Mouse (Mus musculus) midbrain, embryonic 15.5 days (tissue): ENCODE measurements at regions not wholly inside any gene's neighbourhood (a gene's known extent, or its start where the extent isn't known, plus 50 kb on each side); places are given as distances from the start of the nearest gene placed in this dataset.
"Not testable (repeated sequence)": the region's sequence is repeated elsewhere in the genome, so short reads cannot be mapped to it uniquely, and the experiment has no call there.

Source experiments
- ATAC-seq: fragments of 200-750 bp; cut with Nextera tagmentation; replicated peaks from 2 replicates; pipeline ENCODE4 v1.8.0; 2017; ENCODE audit warnings: moderate TSS enrichment
- H3K27ac ChIP-seq: fragments of 300-500 bp; sonication (generic); 2 replicates; pipeline ENCODE4 v1.5.1; 2015; ENCODE audit warnings: mild to moderate bottlenecking, inconsistent platforms
- H3K27me3 ChIP-seq: fragments of 300-500 bp; sonication (generic); replicated peaks from 2 replicates; pipeline ENCODE4 v1.6.1; 2015; ENCODE audit warnings: inconsistent platforms
- H3K36me3 ChIP-seq: fragments of 300-500 bp; sonication (generic); replicated peaks from 2 replicates; pipeline ENCODE4 v1.6.1; 2015; ENCODE audit warnings: inconsistent platforms
- H3K4me1 ChIP-seq: fragments of 300-500 bp; sonication (generic); 2 replicates; pipeline ENCODE4 v1.6.1; 2015; ENCODE audit warnings: inconsistent platforms
- H3K4me2 ChIP-seq: fragments of 300-500 bp; sonication (generic); 2 replicates; pipeline ENCODE4 v1.6.1; 2015; ENCODE audit warnings: inconsistent platforms, mild to moderate bottlenecking, moderate library complexity
- H3K4me3 ChIP-seq: fragments of 300-500 bp; sonication (generic); 2 replicates; pipeline ENCODE4 v1.5.1; 2015; ENCODE audit warnings: mild to moderate bottlenecking, inconsistent platforms
- H3K9ac ChIP-seq: fragments of 300-500 bp; sonication (generic); 2 replicates; pipeline ENCODE4 v1.6.1; 2015; ENCODE audit warnings: mild to moderate bottlenecking, inconsistent platforms
- H3K9me3 ChIP-seq: fragments of 300-500 bp; sonication (generic); 2 replicates; pipeline ENCODE4 v1.6.1; 2016; ENCODE audit warnings: inconsistent platforms
- WGBS: fragments of 180-500 bp; shearing (Covaris S2); methylation state at CpG from one replicate; pipeline ENCODE4 v1.1.7; 2015; ENCODE audit warnings: mixed read lengths; 5-methylcytosine and 5-hydroxymethylcytosine counted together

- H3K36me3 ChIP-seq = no peaks in the 10 kb centered on the region
- no peaks in the 10 kb centered on the region for H3K27me3 ChIP-seq
- H3K9ac ChIP-seq = no peak overlapping the region
- peaks cover 4% of the 10 kb centered on the region; the same call in 1 of the 2 replicates for H3K4me1 ChIP-seq
- no peaks in the 10 kb centered on the region for H3K9me3 ChIP-seq
- H3K4me3 ChIP-seq = no peak overlapping the region
- 0 out of 2 replicates have a peak, but pooled peaks have one; percentile 52 for ATAC-seq
- no peak overlapping the region for H3K4me2 ChIP-seq
- no peak overlapping the region for H3K27ac ChIP-seq
- WGBS = 47% methylated on average over 11 of the region's 11 CpGs
These were observed 59.9 kb upstream of the Bend4 start for GRCm38 (mm10) chr5:67487965-67488409.

- H3K4me3 ChIP-seq, H3K27ac ChIP-seq, H3K4me1 ChIP-seq, H3K36me3 ChIP-seq, ATAC-seq, H3K27me3 ChIP-seq, H3K4me2 ChIP-seq, H3K9me3 ChIP-seq, H3K9ac ChIP-seq: not testable (repeated sequence)
These were observed 62.6 kb upstream of the Bend4 start for GRCm38 (mm10) chr5:67490709-67491108.

- no peak overlapping the region for H3K27ac ChIP-seq
- H3K4me3 ChIP-seq = no peak overlapping the region
- H3K9me3 ChIP-seq = no peaks in the 10 kb centered on the region
- no peak overlapping the region for H3K4me2 ChIP-seq
- WGBS = 23% methylated on average over 9 of the region's 9 CpGs
- H3K9ac ChIP-seq = no peak overlapping the region
- H3K4me1 ChIP-seq = peaks cover 4% of the 10 kb centered on the region; the same call in 1 of the 2 replicates
- H3K27me3 ChIP-seq = no peaks in the 10 kb centered on the region
- no peaks in the 10 kb centered on the region for H3K36me3 ChIP-seq
- no peak for ATAC-seq
These were observed 64.8 kb upstream of the Bend4 start for GRCm38 (mm10) chr5:67492893-67493302.

- Histone ChIP-seq H3K4me2 (no peak overlapping the region), H3K9me3 (no peaks in the 10 kb centered on the region), H3K9ac (no peak overlapping the region), H3K4me1 (no peaks in the 10 kb centered on the region), H3K27me3 (no peaks in the 10 kb centered on the region), H3K27ac (no peak overlapping the region), H3K36me3 (no peaks in the 10 kb centered on the region), H3K4me3 (no peak overlapping the region)
- ATAC-seq = no peak
- WGBS = 71% methylated on average over 7 of the region's 7 CpGs
These were observed 68.6 kb upstream of the Bend4 start for GRCm38 (mm10) chr5:67496710-67497109.

- no peaks in the 10 kb centered on the region for H3K9me3 ChIP-seq
- no peak overlapping the region for H3K9ac ChIP-seq
- no peak overlapping the region for H3K27ac ChIP-seq
- H3K4me3 ChIP-seq = no peak overlapping the region
- no peak for ATAC-seq
- H3K4me1 ChIP-seq = no peaks in the 10 kb centered on the region
- no peak overlapping the region for H3K4me2 ChIP-seq
- 91% methylated on average over 5 of the region's 5 CpGs for WGBS
- no peaks in the 10 kb centered on the region for H3K36me3 ChIP-seq
- no peaks in the 10 kb centered on the region for H3K27me3 ChIP-seq
These were observed 87.4 kb upstream of the Shisa3 start for GRCm38 (mm10) chr5:67520251-67520650.

- Histone ChIP-seq H3K4me1 (no peaks in the 10 kb centered on the region), H3K9ac (no peak overlapping the region), H3K27ac (no peak overlapping the region), H3K36me3 (no peaks in the 10 kb centered on the region), H3K4me3 (no peak overlapping the region), H3K4me2 (no peak overlapping the region), H3K9me3 (no peaks in the 10 kb centered on the region), H3K27me3 (no peaks in the 10 kb centered on the region)
- no peak for ATAC-seq
- 85% methylated on average over 3 of the region's 3 CpGs for WGBS
These were observed 86.2 kb upstream of the Shisa3 start for GRCm38 (mm10) chr5:67521423-67521912.

- Histone ChIP-seq H3K27ac (no peak overlapping the region), H3K9ac (no peak overlapping the region), H3K36me3 (no peaks in the 10 kb centered on the region), H3K4me2 (no peak overlapping the region), H3K27me3 (peaks cover 6% of the 10 kb centered on the region; the same call in 1 of the 2 replicates), H3K4me1 (peaks cover 7% of the 10 kb centered on the region), H3K4me3 (no peak overlapping the region), H3K9me3 (no peaks in the 10 kb centered on the region)
- 65% methylated on average over 5 of the region's 5 CpGs for WGBS
- ATAC-seq = no peak
These were observed 77.5 kb upstream of the Shisa3 start for GRCm38 (mm10) chr5:67530149-67530548.

- H3K4me2 ChIP-seq = no peak overlapping the region
- ATAC-seq = no peak
- WGBS = 33% methylated on average over 8 of the region's 8 CpGs
- no peak overlapping the region for H3K4me3 ChIP-seq
- no peak overlapping the region for H3K27ac ChIP-seq
- H3K9ac ChIP-seq = no peak overlapping the region
- H3K36me3 ChIP-seq = no peaks in the 10 kb centered on the region
- H3K9me3 ChIP-seq = no peaks in the 10 kb centered on the region
- H3K27me3 ChIP-seq = peaks cover 9% of the 10 kb centered on the region; the same call in 1 of the 2 replicates
- H3K4me1 ChIP-seq = peaks cover 7% of the 10 kb centered on the region
These were observed 76.7 kb upstream of the Shisa3 start for GRCm38 (mm10) chr5:67530957-67531356.

- no peak overlapping the region for H3K27ac ChIP-seq
- H3K36me3 ChIP-seq = no peaks in the 10 kb centered on the region
- no peak overlapping the region for H3K9ac ChIP-seq
- peaks cover 9% of the 10 kb centered on the region; the same call in 1 of the 2 replicates for H3K27me3 ChIP-seq
- H3K9me3 ChIP-seq = no peaks in the 10 kb centered on the region
- peak overlapping the region; percentile 53 for H3K4me2 ChIP-seq
- ATAC-seq = peak; percentile 94
- peaks cover 7% of the 10 kb centered on the region for H3K4me1 ChIP-seq
- peak overlapping the region; percentile 25 for H3K4me3 ChIP-seq
- WGBS = under 1% methylated on average over 12 of the region's 12 CpGs
These were observed 75.3 kb upstream of the Shisa3 start for GRCm38 (mm10) chr5:67532351-67532750.

- 14% methylated on average over 15 of the region's 15 CpGs for WGBS
- Histone ChIP-seq H3K27ac (no peak overlapping the region), H3K9me3 (no peaks in the 10 kb centered on the region), H3K27me3 (peaks cover 9% of the 10 kb centered on the region; the same call in 1 of the 2 replicates), H3K9ac (no peak overlapping the region), H3K4me1 (peaks cover 7% of the 10 kb centered on the region), H3K4me2 (peak overlapping the region; percentile 53), H3K4me3 (peak overlapping the region; percentile 25), H3K36me3 (no peaks in the 10 kb centered on the region)
- peak; percentile 73 for ATAC-seq
These were observed 74.9 kb upstream of the Shisa3 start for GRCm38 (mm10) chr5:67532756-67533255.

GRCm38 (mm10) chr5:67534056-67534455 lies 73.6 kb upstream of the Shisa3 start:
- H3K4me2 ChIP-seq = no peak overlapping the region
- WGBS = 82% methylated on average over 7 of the region's 7 CpGs

GRCm38 (mm10) chr5:67537990-67538389 lies 69.7 kb upstream of the Shisa3 start:
- ATAC-seq = no peak
- WGBS = 86% methylated on average over 5 of the region's 5 CpGs
- Histone ChIP-seq H3K27me3 (peaks cover 7% of the 10 kb centered on the region; the same call in 1 of the 2 replicates), H3K4me1 (peaks cover 1% of the 10 kb centered on the region), H3K9me3 (no peaks in the 10 kb centered on the region), H3K9ac (no peak overlapping the region), H3K36me3 (no peaks in the 10 kb centered on the region), H3K4me2 (no peak overlapping the region), H3K4me3 (no peak overlapping the region), H3K27ac (no peak overlapping the region)

More at GRCm38 (mm10) chr5:67534056-67534455, 73.6 kb upstream of the Shisa3 start:
- Histone ChIP-seq H3K4me1 (peaks cover 7% of the 10 kb centered on the region), H3K9me3 (no peaks in the 10 kb centered on the region), H3K9ac (no peak overlapping the region), H3K4me3 (no peak overlapping the region), H3K27me3 (peaks cover 9% of the 10 kb centered on the region; the same call in 1 of the 2 replicates), H3K27ac (no peak overlapping the region), H3K36me3 (no peaks in the 10 kb centered on the region)
- ATAC-seq = no peak

- Histone ChIP-seq H3K4me2 (no peak overlapping the region), H3K9me3 (no peaks in the 10 kb centered on the region), H3K36me3 (no peaks in the 10 kb centered on the region), H3K4me1 (no peaks in the 10 kb centered on the region), H3K27me3 (peaks cover 3% of the 10 kb centered on the region; the same call in 1 of the 2 replicates), H3K9ac (no peak overlapping the region), H3K4me3 (no peak overlapping the region), H3K27ac (no peak overlapping the region)
- WGBS = 74% methylated on average over 8 of the region's 8 CpGs
- no peak for ATAC-seq
These were observed 68.0 kb upstream of the Shisa3 start for GRCm38 (mm10) chr5:67539591-67540238.
